Mouse (Mus musculus) forebrain, embryonic 13.5 days (tissue): ENCODE measurements around the gene Nxpe3. TPM values are rescaled to one million over a fixed set of nuclear protein-coding genes. Genes with fewer than 3 reads are reported as not detected.

Experiments
- ATAC-seq: fragments of 200-750 bp; cut with Nextera tagmentation; 2 replicates; pipeline ENCODE4 v1.8.0; 2017
- H3K27ac ChIP-seq: fragments of 300-500 bp; sonication (generic); 2 replicates; pipeline ENCODE4 v1.5.1; 2015; ENCODE audit warnings: inconsistent platforms, mild to moderate bottlenecking, moderate library complexity
- H3K27me3 ChIP-seq: fragments of 300-500 bp; sonication (generic); 2 replicates; pipeline ENCODE4 v1.6.1; 2015; ENCODE audit warnings: mild to moderate bottlenecking, inconsistent platforms
- H3K36me3 ChIP-seq: fragments of 300-500 bp; sonication (generic); 2 replicates; pipeline ENCODE4 v1.6.1; 2015; ENCODE audit warnings: mild to moderate bottlenecking, inconsistent platforms; ENCODE audit not compliant: poor library complexity, severe bottlenecking
- H3K4me1 ChIP-seq: fragments of 300-500 bp; sonication (generic); 2 replicates; pipeline ENCODE4 v1.6.1; 2015; ENCODE audit warnings: inconsistent platforms
- H3K4me2 ChIP-seq: fragments of 300-500 bp; sonication (generic); 2 replicates; pipeline ENCODE4 v1.6.1; 2015; ENCODE audit warnings: inconsistent platforms, mild to moderate bottlenecking, moderate library complexity
- H3K4me3 ChIP-seq: fragments of 300-500 bp; sonication (generic); 2 replicates; pipeline ENCODE4 v1.5.1; 2015; ENCODE audit warnings: mild to moderate bottlenecking, inconsistent platforms
- H3K9ac ChIP-seq: fragments of 300-500 bp; sonication (generic); 2 replicates; pipeline ENCODE4 v1.6.1; 2015; ENCODE audit warnings: mild to moderate bottlenecking, inconsistent platforms
- H3K9me3 ChIP-seq: fragments of 300-500 bp; sonication (generic); replicated peaks from 2 replicates; pipeline ENCODE4 v1.6.1; 2016; ENCODE audit warnings: inconsistent platforms
- WGBS: fragments of 180-500 bp; shearing (Covaris S2); methylation state at CpG from one replicate; pipeline ENCODE4 v1.1.7; 2015; 5-methylcytosine and 5-hydroxymethylcytosine counted together
- polyA plus RNA-seq: library from polyadenylated mRNA; unstranded; fragments of >200 nt; fragmentation: Nextera tagmentation; extraction: Ambion mirVana; gene quantifications from 2 replicates; pipeline ENCODE4 v1.2.1, GENCODE M21; 2015

Gene Nxpe3
- 1.1 and 1.2 TPM in 2 replicates for polyA plus RNA-seq

GRCm38 (mm10) chr16:55894893-55895650 lies at the start of gene Nxpe3:
TSS of gene Nxpe3 (minus strand) at chr16:55895285.
- Histone ChIP-seq H3K27me3 (no peaks in the 10 kb centered on the region), H3K9ac (peak within 1 kb of the TSS; percentile 79), H3K4me3 (peak within 1 kb of the TSS; percentile 74), H3K9me3 (no peaks in the 10 kb centered on the region), H3K4me1 (peaks cover 18% of the 10 kb centered on the region), H3K27ac (peak within 1 kb of the TSS; percentile 82), H3K36me3 (0 out of 2 replicates have a peak, but pooled peaks cover 4% of the 10 kb centered on the region), H3K4me2 (peak within 1 kb of the TSS; percentile 79)
- WGBS: 0% methylated on average over 61 of the region's 74 CpGs
- ATAC-seq: peak; percentile 97

GRCm38 (mm10) chr16:55940781-55941180 lies 45.7 kb upstream of the Nxpe3 start:
- 98% methylated on average over 4 of the region's 4 CpGs for WGBS
- Histone ChIP-seq H3K9ac (no peak overlapping the region), H3K4me2 (no peak overlapping the region), H3K4me3 (no peak overlapping the region), H3K4me1 (no peaks in the 10 kb centered on the region), H3K27me3 (no peaks in the 10 kb centered on the region), H3K27ac (no peak overlapping the region), H3K9me3 (no peaks in the 10 kb centered on the region), H3K36me3 (no peaks in the 10 kb centered on the region)
- ATAC-seq: no peak

GRCm38 (mm10) chr16:55939703-55940102 lies 44.6 kb upstream of the Nxpe3 start:
- Histone ChIP-seq H3K4me1 (no peaks in the 10 kb centered on the region), H3K9ac (no peak overlapping the region), H3K27me3 (no peaks in the 10 kb centered on the region), H3K36me3 (no peaks in the 10 kb centered on the region), H3K27ac (no peak overlapping the region), H3K4me2 (no peak overlapping the region), H3K4me3 (no peak overlapping the region), H3K9me3 (no peaks in the 10 kb centered on the region)
- ATAC-seq: no peak
- WGBS: 87% methylated on average over 6 of the region's 6 CpGs

GRCm38 (mm10) chr16:55938761-55939160 lies 43.7 kb upstream of the Nxpe3 start:
- H3K4me1 ChIP-seq: no peaks in the 10 kb centered on the region
- no peaks in the 10 kb centered on the region for H3K9me3 ChIP-seq
- 88% methylated on average over 4 of the region's 4 CpGs for WGBS
- H3K36me3 ChIP-seq: no peaks in the 10 kb centered on the region
- H3K27ac ChIP-seq: no peak overlapping the region
- H3K4me3 ChIP-seq: no peak overlapping the region
- no peak overlapping the region for H3K4me2 ChIP-seq
- ATAC-seq: no peak
- no peak overlapping the region for H3K9ac ChIP-seq
- no peaks in the 10 kb centered on the region for H3K27me3 ChIP-seq

GRCm38 (mm10) chr16:55934453-55935037 lies 39.5 kb upstream of the Nxpe3 start, which contains the start of gene Cep97:
TSS of gene Cep97 (minus strand) at chr16:55934855.
- Histone ChIP-seq H3K4me1 (0 out of 2 replicates have a peak, but pooled peaks cover 10% of the 10 kb centered on the region), H3K4me2 (peak within 1 kb of the TSS; percentile 77), H3K27me3 (no peaks in the 10 kb centered on the region), H3K9ac (peak within 1 kb of the TSS; percentile 74), H3K9me3 (no peaks in the 10 kb centered on the region), H3K4me3 (peak within 1 kb of the TSS; percentile 71), H3K27ac (peak within 1 kb of the TSS; percentile 70), H3K36me3 (0 out of 2 replicates have a peak, but pooled peaks cover 6% of the 10 kb centered on the region)
- under 1% methylated on average over 24 of the region's 24 CpGs for WGBS
- peak; percentile 99 for ATAC-seq

- peak; percentile 53 for ATAC-seq
- Histone ChIP-seq H3K27me3 (no peaks in the 10 kb centered on the region), H3K36me3 (peaks cover 13% of the 10 kb centered on the region), H3K27ac (peak overlapping the region; percentile 70), H3K9ac (peak overlapping the region; percentile 74), H3K4me2 (peak overlapping the region; percentile 77), H3K9me3 (no peaks in the 10 kb centered on the region), H3K4me3 (peak overlapping the region; percentile 71), H3K4me1 (0 out of 2 replicates have a peak, but pooled peaks cover 10% of the 10 kb centered on the region)
- 1% methylated on average over 32 of the region's 32 CpGs for WGBS
These were observed 38.7 kb upstream of the Nxpe3 start for GRCm38 (mm10) chr16:55933681-55934343.

- ATAC-seq: no peak
- H3K4me3 ChIP-seq: no peak overlapping the region
- H3K9ac ChIP-seq: no peak overlapping the region
- no peak overlapping the region for H3K4me2 ChIP-seq
- no peaks in the 10 kb centered on the region for H3K9me3 ChIP-seq
- H3K27me3 ChIP-seq: no peaks in the 10 kb centered on the region
- peaks cover 78% of the 10 kb centered on the region for H3K36me3 ChIP-seq
- WGBS: 96% methylated on average over 4 of the region's 4 CpGs
- H3K27ac ChIP-seq: no peak overlapping the region
- H3K4me1 ChIP-seq: no peaks in the 10 kb centered on the region
These were observed 28.9 kb upstream of the Nxpe3 start for GRCm38 (mm10) chr16:55924010-55924409.

GRCm38 (mm10) chr16:55922079-55922478 lies 27.0 kb upstream of the Nxpe3 start:
- Histone ChIP-seq H3K4me1 (no peaks in the 10 kb centered on the region), H3K9ac (no peak overlapping the region), H3K36me3 (peaks cover 82% of the 10 kb centered on the region), H3K4me3 (no peak overlapping the region), H3K4me2 (no peak overlapping the region), H3K9me3 (no peaks in the 10 kb centered on the region), H3K27ac (no peak overlapping the region), H3K27me3 (no peaks in the 10 kb centered on the region)
- WGBS: 92% methylated on average over 10 of the region's 10 CpGs
- ATAC-seq: no peak

GRCm38 (mm10) chr16:55914716-55915115 lies 19.6 kb upstream of the Nxpe3 start:
- no peak overlapping the region for H3K4me2 ChIP-seq
- no peak for ATAC-seq
- no peak overlapping the region for H3K27ac ChIP-seq
- H3K4me1 ChIP-seq: no peaks in the 10 kb centered on the region
- H3K27me3 ChIP-seq: no peaks in the 10 kb centered on the region
- 93% methylated on average over 7 of the region's 7 CpGs for WGBS
- H3K36me3 ChIP-seq: peaks cover 88% of the 10 kb centered on the region
- H3K4me3 ChIP-seq: no peak overlapping the region
- H3K9ac ChIP-seq: no peak overlapping the region
- no peaks in the 10 kb centered on the region for H3K9me3 ChIP-seq

- Histone ChIP-seq H3K4me2 (no peak overlapping the region), H3K4me1 (no peaks in the 10 kb centered on the region), H3K4me3 (no peak overlapping the region), H3K27ac (no peak overlapping the region), H3K9me3 (no peaks in the 10 kb centered on the region), H3K9ac (no peak overlapping the region), H3K27me3 (no peaks in the 10 kb centered on the region), H3K36me3 (peaks cover 80% of the 10 kb centered on the region)
- ATAC-seq: no peak; the same call in 1 of the 2 replicates
- 93% methylated on average over 10 of the region's 10 CpGs for WGBS
These were observed 15.2 kb upstream of the Nxpe3 start for GRCm38 (mm10) chr16:55910208-55910793.

GRCm38 (mm10) chr16:55906928-55907679 lies 12.0 kb upstream of the Nxpe3 start:
- WGBS: 95% methylated on average over 5 of the region's 5 CpGs
- Histone ChIP-seq H3K9me3 (no peaks in the 10 kb centered on the region), H3K4me1 (no peaks in the 10 kb centered on the region), H3K9ac (no peak overlapping the region), H3K4me2 (no peak overlapping the region), H3K27me3 (no peaks in the 10 kb centered on the region), H3K4me3 (no peak overlapping the region), H3K36me3 (peaks cover 68% of the 10 kb centered on the region), H3K27ac (no peak overlapping the region)
- ATAC-seq: no peak
